Mouse (Mus musculus): ENCODE results near the gene Tmc3.

Tmc3 gene

GRCm38 (mm10) chr7:83668724-83669123, 84.0 kb downstream of the Tmc3 start:
- no peak for DNase-seq (ENCODE audit: low read depth, low spot score)

DNA sequence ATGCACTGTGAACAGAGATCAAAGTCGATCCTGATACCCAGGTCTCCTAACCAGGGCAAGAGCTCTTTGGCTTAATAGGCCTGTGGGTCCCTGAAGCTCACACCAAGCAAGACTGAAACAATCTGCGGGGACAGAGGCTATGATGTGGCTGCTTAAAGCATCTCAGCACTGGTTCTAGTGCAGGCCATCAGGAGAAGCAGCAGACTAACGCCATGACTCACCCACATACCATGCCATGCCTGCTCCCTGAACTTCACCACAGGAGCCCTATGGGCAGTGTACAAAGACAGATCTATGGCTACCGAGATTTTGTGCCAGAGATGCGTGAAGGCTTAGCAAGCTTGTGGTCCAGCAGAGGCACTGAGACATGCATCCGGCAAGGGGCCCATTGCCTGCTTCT, 86.8 kb downstream of the Tmc3 start:
- no peak for DNase-seq (ENCODE audit: low read depth, low spot score)
